Mouse (Mus musculus) heart, embryonic 13.5 days (tissue): ENCODE measurements around the gene Myh14. TPM values are rescaled to one million over a fixed set of nuclear protein-coding genes. Genes with fewer than 3 reads are reported as not detected.

Source experiments
- polyA plus RNA-seq: library from polyadenylated mRNA; unstranded; fragments of >200 nt; fragmentation: Nextera tagmentation; extraction: Ambion mirVana; gene quantifications from 2 replicates; pipeline ENCODE4 v1.2.1, GENCODE M21; 2015

Myh14 gene
- polyA plus RNA-seq, 1 experiment from 2014 or later = 0.59 TPM

Other genes starting within 250 kb of the Myh14 start
- 1.6 and 1.7 TPM in 2 replicates for gene Lrrc4b, start 241.8 kb downstream of the Myh14 start, polyA plus RNA-seq
- 0.70 and 1.4 TPM in 2 replicates for gene Aspdh, start 205.5 kb downstream of the Myh14 start, polyA plus RNA-seq
- gene Josd2, start 202.9 kb downstream of the Myh14 start, polyA plus RNA-seq = 138 and 158 TPM in 2 replicates
- gene Emc10, start 174.3 kb downstream of the Myh14 start, polyA plus RNA-seq = 88.2 and 93.2 TPM in 2 replicates
- 8.5 and 9.1 TPM in 2 replicates for gene Fam71e1, start 174.3 kb downstream of the Myh14 start, polyA plus RNA-seq
- 2.2 and 2.4 TPM in 2 replicates for gene Mybpc2, start 146.2 kb downstream of the Myh14 start, polyA plus RNA-seq
- gene Spib, start 138.8 kb downstream of the Myh14 start, polyA plus RNA-seq = 0.05 and 0.13 TPM in 2 replicates
- gene Pold1, start 122.0 kb downstream of the Myh14 start, polyA plus RNA-seq = 56.1 and 58.7 TPM in 2 replicates
- 53.5 and 58.3 TPM in 2 replicates for gene Nr1h2, start 116.9 kb downstream of the Myh14 start, polyA plus RNA-seq
- 0.39 and 0.43 TPM in 2 replicates for gene Napsa, start 98.5 kb downstream of the Myh14 start, polyA plus RNA-seq
- 0.05 and 0.17 TPM in 2 replicates for gene Kcnc3, start 80.2 kb downstream of the Myh14 start, polyA plus RNA-seq
- not detected in 2 replicates for gene Izumo2, start 37.9 kb upstream of the Myh14 start, polyA plus RNA-seq
- gene Vrk3, start 77.6 kb upstream of the Myh14 start, polyA plus RNA-seq = 30.7 and 34.7 TPM in 2 replicates
- 0.55 and 0.62 TPM in 2 replicates for gene Zfp473, start 80.2 kb upstream of the Myh14 start, polyA plus RNA-seq
- gene Nup62, start 145.2 kb upstream of the Myh14 start, polyA plus RNA-seq = 77.5 and 80.3 TPM in 2 replicates
- 0.51 and 0.70 TPM in 2 replicates for gene Il4i1, start 145.5 kb upstream of the Myh14 start, polyA plus RNA-seq
- 2.4 and 2.7 TPM in 2 replicates for gene Atf5, start 145.8 kb upstream of the Myh14 start, polyA plus RNA-seq
- 96.5 and 101 TPM in 2 replicates for gene Akt1s1, start 178.1 kb upstream of the Myh14 start, polyA plus RNA-seq
- 56.1 and 57.0 TPM in 2 replicates for gene Tbc1d17, start 178.2 kb upstream of the Myh14 start, polyA plus RNA-seq
- 24.0 and 24.3 TPM in 2 replicates for gene Pnkp, start 186.3 kb upstream of the Myh14 start, polyA plus RNA-seq
- 256 and 266 TPM in 2 replicates for gene Ptov1, start 198.9 kb upstream of the Myh14 start, polyA plus RNA-seq
- 72.6 and 73.1 TPM in 2 replicates for gene Med25, start 221.9 kb upstream of the Myh14 start, polyA plus RNA-seq
- gene Fuz, start 225.2 kb upstream of the Myh14 start, polyA plus RNA-seq = 13.6 and 14.6 TPM in 2 replicates